Mouse (Mus musculus) cerebellum, postnatal 25 days (tissue): ENCODE data around the gene Dus2.

Source experiments
- DNase-seq, 2 experiments: peaks; one replicate each; pipeline ENCODE4 v3.0.0; 2021; ENCODE audit warnings: mixed read lengths in 2 of 2

Dus2 gene

GRCm38 (mm10) chr8:106047854-106048630 lies 56.9 kb downstream of the Dus2 start:
- no peak for DNase-seq

GRCm38 (mm10) chr8:106049840-106050239 lies 58.7 kb downstream of the Dus2 start:
- no peak for DNase-seq

- DNase-seq = no peak
Observed at GRCm38 (mm10) chr8:106051068-106051467, 59.9 kb downstream of the Dus2 start.

- no peak for DNase-seq
Observed at GRCm38 (mm10) chr8:106052510-106053089, 61.5 kb downstream of the Dus2 start.

GRCm38 (mm10) chr8:106054190-106054811 lies 63.2 kb downstream of the Dus2 start:
- no peak for DNase-seq

- DNase-seq = no peak
Observed at GRCm38 (mm10) chr8:106055038-106055437, 63.9 kb downstream of the Dus2 start.

- DNase-seq = no peak
Observed at GRCm38 (mm10) chr8:106056455-106056982, 65.4 kb downstream of the Dus2 start.

GRCm38 (mm10) chr8:106058731-106059612 lies 67.8 kb downstream of the Dus2 start, which contains the start of gene Nfatc3:
Gene Nfatc3 (plus strand): TSS chr8:106058840.
- peak; percentile 93 to 98 for DNase-seq

GRCm38 (mm10) chr8:106059613-106060371 lies 68.7 kb downstream of the Dus2 start:
- no peak for DNase-seq

GRCm38 (mm10) chr8:106060521-106060920 lies 69.4 kb downstream of the Dus2 start:
- no peak for DNase-seq

GRCm38 (mm10) chr8:106061686-106062085 lies 70.5 kb downstream of the Dus2 start:
- DNase-seq = no peak

- no peak for DNase-seq
Observed at GRCm38 (mm10) chr8:106063046-106063445, 71.9 kb downstream of the Dus2 start.

GRCm38 (mm10) chr8:106066721-106067120 lies 75.6 kb downstream of the Dus2 start:
- DNase-seq = no peak

- DNase-seq = no peak
Observed at GRCm38 (mm10) chr8:106069565-106069964, 78.4 kb downstream of the Dus2 start.

- DNase-seq = no peak
Observed at GRCm38 (mm10) chr8:106072113-106072512, 81.0 kb downstream of the Dus2 start.

GRCm38 (mm10) chr8:106074236-106074635 lies 83.1 kb downstream of the Dus2 start:
- peak in 1 of 2 experiments; percentile 28 for DNase-seq

GRCm38 (mm10) chr8:106074659-106075058 lies 83.5 kb downstream of the Dus2 start:
- no peak for DNase-seq

- DNase-seq = peak in 1 of 2 experiments; percentile 34
Observed at GRCm38 (mm10) chr8:106075161-106075862, 84.2 kb downstream of the Dus2 start.

GRCm38 (mm10) chr8:106075863-106076174 lies 84.7 kb downstream of the Dus2 start:
- no peak for DNase-seq

GRCm38 (mm10) chr8:106076612-106077011 lies 85.5 kb downstream of the Dus2 start:
- peak in 1 of 2 experiments; percentile 52 for DNase-seq

- DNase-seq = no peak
Observed at GRCm38 (mm10) chr8:106077452-106078067, 86.4 kb downstream of the Dus2 start.
